Mouse (Mus musculus) olfactory bulb, adult 2 months (tissue): ENCODE results near the gene Tgm5.

Experiments used
- CTCF ChIP-seq: fragments of 200-500 bp; IDR thresholded peaks from 2 replicates; pipeline ENCODE4 v1.5.1; 2012; ENCODE audit warnings: low read depth, mild to moderate bottlenecking, low read length, moderate library complexity; ENCODE audit not compliant: insufficient read depth
- POLR2A ChIP-seq: fragments of 200-500 bp; IDR thresholded peaks from 2 replicates; pipeline ENCODE4 v1.6.1; 2012; ENCODE audit warnings: mild to moderate bottlenecking, low read depth, low read length, moderate library complexity; ENCODE audit not compliant: insufficient read depth

- TF ChIP-seq CTCF (no peak), POLR2A (no peak)
Observed at GRCm38 (mm10) chr2:121088507-121088906, 2.9 kb upstream of the Tgm5 start.
